Mouse (Mus musculus) heart, adult 18-20 months (tissue): ENCODE measurements at regions not wholly inside any gene's neighbourhood (a gene's known extent, or its start where the extent isn't known, plus 50 kb on each side); places are given as distances from the start of the nearest gene placed in this dataset.
"Not testable (repeated sequence)": the region's sequence is repeated elsewhere in the genome, so short reads cannot be mapped to it uniquely, and the experiment has no call there.

Experiments
- DNase-seq, 2 experiments: peaks; one replicate each; pipeline ENCODE4 v3.0.0; 2021 to 2022; ENCODE audit warnings: mixed read lengths in 1 of 2

DNA sequence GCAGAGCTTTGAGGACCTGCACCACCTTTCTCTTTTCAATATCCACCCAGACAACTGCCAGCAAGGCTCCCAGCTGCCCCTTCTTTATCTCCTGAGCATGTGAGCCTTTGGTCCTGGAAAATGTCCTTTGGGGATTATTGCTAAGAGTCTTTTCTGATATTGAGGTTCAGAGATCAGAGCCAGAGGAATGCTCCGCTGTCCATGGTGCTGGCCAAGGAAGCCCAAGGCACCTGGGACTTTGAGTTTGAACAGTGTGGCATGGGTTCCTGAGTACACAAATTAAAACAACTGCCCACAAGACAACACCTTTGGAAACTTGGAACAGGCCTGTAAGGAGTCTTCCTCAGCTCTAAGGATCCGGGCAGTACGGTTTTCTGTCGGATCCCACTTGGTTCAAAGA is 52.6 kb upstream of the Slc28a3 start:
- no peak for DNase-seq

DNA sequence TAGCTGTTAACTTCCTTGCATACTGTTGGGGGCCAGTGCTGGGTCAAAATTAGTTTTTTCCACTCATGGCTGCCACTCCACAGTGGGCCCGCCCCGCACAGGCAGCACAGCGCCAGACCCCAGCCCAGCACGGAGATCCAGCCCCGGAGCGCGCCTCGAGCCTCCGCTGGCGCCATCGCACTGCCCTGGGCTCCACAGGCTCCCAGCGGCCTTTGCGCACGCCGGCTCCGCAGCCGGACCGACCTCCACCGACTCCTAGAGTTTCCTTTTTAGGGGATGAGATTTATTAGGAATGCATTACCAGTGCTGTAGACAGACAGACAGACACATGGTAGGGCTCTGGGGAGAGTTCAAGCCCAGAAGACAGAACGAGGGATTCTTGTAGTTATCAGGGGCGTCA is 58.0 kb upstream of the Slc28a3 start:
- DNase-seq: no peak

DNA sequence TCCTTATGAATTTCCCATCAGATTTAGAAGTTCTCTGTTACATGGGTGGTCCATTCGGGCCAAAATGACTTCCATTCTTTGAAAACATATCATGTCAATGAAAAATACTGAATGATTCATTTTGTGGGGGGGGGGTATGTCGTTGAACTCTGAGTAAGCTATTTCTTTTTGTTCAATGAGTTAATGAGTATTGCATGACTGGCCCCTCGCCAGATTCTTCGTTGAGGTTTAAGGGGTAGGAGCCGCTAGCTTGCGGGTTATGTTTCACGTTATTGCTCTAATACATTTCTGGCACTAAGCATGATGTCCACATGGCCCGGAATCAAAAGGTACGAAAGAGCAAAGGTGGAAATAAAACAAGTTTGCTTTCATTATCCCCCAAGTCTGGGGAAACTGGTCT is 59.5 kb upstream of the Slc28a3 start:
- no peak for DNase-seq

DNA sequence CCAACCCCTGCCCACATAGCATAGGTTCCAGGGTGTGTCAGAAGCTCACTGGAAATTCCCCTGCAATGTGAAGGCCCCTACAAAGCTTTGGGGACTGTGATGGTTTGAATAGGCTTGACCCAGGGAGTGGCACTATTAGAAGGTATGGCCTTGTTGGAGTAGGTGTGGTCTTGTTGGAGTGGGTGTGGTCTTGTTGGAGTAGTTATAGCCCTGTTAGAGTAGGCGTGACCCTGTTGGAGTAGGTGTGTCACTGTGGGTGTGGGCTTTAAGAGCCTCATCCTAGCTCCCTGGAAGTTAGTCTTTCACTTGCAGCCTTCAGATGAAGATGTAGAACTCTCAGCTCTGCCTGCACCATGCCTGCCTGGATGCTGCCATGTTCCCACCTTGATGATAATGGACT is 64.9 kb upstream of the Slc28a3 start:
- DNase-seq: not testable (repeated sequence)

DNA sequence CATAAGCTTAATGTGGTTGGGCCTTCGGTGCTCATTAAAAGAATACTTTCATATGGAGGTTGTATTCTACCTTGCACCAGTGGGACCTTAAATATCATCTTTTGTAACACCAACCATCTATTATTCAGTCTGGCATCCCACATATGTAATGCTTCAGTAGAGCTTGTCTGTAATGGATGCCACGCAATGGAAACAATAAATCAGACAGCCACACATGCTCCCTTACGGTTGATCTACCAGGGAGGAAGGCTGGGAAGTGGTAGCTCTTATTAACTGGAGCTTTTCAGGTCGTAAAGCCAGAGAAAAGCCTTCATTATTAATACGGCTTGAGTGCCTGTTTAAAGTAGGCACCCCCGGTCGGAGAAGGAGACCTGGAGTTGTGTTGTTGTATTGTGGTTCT is 66.8 kb upstream of the Slc28a3 start:
- no peak for DNase-seq

DNA sequence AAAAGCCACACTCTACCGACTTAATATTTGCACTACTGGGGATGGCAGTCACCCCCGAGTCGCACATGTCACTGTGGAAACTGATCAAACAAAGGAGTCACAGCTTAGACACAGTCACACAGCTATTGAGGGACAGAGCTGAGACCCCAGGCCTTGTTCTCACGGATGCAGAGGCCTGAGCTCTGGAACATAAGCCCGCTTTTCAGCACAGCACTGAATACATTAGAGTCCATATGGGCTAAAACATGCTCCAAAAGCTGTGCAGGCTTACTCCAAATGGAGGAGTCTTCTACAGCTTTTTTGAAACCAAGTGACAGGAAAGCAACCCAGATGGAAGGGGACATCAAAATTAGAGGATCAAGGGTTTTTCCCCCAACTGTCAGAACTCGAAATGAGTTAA is 69.0 kb upstream of the Slc28a3 start:
- DNase-seq: no peak

DNA sequence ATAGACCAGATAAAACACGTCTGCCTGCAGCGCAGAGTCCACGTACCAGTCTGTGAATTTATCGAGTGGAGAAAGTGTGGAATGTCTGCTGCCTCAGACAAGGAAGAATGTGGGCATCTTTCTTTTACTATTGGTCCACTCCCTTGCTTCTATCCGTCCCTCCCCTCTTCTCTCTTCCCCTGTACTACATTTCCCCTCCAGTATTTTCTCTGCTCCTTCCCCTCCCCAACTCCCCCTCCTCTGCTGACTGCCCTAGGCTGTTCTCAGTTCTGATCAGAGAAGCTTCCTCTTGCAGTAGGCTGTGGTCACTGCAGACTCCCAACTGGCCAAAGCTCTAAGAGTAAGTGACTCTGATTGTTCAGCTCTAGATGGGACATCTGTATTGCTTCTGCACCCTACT is 76.1 kb upstream of the Slc28a3 start:
- DNase-seq: no peak

DNA sequence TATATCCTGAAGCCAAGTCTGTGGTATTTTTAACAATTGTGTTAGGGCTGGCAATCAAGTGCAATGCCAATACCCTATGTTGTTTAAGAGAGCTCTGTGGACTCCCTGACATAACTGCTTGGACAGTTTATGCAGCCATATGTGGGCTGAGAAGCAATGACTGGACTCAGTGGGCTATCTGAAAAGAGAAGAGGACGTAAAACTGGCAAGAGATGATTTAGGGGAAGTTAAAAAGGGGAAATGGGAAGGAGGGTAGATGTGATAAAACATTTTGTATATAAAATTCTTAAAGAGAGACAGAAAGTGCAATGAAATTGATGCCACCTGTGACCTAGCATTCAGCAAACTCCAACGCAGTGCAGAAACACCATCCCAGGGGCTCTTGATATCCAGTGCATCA is 76.9 kb upstream of the Slc28a3 start:
- no peak for DNase-seq

DNA sequence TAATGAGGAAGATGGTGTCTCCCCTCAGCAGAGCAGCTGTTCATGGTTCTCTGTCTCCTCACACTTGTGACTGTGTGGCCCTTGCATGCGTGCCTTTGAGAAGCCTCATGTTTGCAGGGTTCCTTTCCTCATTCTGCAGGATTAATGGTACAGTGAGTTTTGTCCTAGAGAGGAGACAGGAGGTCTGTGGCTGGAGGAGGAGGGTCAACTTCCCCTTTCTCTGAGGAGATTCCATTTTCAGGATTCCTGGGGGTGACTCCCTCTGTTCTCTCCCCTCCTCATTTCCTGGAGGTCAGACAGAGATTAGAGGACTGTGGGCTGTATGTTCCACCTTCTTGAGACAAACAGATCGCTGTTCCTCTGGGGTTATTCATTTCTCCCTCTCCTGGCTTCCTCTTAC is 77.6 kb upstream of the Slc28a3 start:
- DNase-seq: peak in 1 of 2 experiments; percentile 16

DNA sequence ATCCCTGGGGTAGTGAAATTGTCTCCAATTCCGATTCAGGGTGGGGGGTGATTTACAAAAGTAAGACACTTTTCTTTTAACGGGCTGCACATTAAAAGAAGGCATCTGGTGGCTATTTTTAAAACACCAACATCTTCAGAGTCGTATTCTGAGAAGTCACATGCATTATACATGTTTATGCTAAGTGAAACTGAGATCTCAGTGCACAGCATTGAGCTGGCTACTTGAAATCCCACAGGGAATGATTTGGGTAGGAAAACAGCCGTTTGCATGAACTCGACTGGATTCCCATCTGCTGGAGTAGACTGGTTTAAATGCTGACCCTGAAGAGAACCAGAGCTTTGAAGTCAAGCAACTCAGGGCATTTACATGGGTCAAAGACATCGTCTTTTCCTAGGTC is 84.0 kb upstream of the Slc28a3 start:
- peak in 1 of 2 experiments; percentile 3 for DNase-seq

DNA sequence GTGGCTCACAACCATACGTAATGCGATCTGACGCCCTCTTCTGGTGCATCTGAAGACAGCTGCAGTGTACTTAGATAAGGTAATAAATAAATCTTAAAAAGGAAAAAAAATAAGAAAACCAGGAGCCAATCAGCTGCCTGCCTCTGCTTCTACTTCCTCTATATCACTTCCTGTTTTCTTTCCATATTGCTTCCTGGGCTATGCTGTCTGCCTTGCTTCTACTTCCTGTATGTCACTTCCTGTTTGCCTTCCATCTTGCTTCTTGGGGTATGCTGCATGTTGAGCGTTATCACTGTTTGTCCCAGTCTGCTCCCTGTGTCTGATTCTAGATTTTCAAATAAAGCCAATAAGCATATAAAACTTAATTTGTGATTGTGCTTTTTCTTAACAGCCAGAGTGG is 85.3 kb upstream of the Slc28a3 start:
- no peak for DNase-seq

DNA sequence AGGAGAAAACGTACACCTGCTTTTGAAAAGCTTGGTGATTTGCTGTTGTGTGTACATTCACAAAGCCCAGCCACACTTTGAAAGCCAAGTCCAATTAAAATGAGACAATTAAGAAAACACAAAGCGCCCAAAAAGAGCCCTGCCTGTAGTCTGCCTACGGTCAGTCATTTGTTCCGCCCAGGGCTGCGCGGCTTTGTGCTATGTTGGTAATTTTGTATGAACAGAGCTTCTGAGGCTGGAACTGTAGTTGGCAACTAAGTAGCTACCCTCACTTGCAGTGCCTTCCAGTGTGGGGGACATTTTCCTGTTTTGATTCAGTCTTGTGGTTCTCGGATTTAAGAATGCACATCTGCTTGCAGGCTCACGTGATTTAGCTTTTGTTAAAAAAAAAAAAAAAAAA is 89.3 kb upstream of the Slc28a3 start:
- no peak for DNase-seq

DNA sequence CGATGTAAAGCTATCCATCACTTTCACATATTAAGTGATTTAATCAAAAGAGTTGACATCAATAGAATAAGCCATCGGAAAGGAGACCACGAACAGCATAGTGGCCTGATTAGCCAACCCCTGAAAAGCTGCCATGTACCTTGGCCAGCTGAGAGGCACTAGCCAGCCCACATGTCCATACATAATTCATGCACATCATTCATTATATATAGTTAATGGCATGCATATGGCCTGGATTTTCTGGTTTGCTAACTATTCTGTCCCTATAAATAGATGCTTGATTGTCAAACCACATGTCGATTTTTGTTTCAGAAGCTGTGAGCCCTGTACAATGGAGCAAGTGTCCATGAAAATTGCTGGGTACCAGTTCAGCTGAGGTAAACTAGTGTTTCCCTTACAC is 93.5 kb upstream of the Slc28a3 start:
- no peak for DNase-seq

DNA sequence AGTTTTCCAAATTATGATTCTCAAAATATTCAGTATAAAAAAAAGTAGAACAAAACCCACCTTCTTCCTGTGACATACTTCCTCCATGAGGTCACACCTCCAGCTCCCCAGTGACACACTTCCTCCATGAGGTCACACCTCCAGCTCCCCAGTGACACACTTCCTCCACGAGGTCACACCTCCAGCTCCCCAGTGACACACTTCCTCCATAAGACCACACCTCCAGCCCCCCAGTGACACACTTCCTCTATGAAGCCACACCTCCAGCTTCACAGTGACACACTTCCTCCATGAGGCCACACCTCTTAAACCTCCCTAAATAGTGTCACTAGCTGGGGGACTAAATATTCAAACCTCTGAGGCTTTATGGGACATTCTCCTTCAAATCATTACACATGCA is 89.8 kb upstream of the Ntrk2 start:
- DNase-seq: no peak

DNA sequence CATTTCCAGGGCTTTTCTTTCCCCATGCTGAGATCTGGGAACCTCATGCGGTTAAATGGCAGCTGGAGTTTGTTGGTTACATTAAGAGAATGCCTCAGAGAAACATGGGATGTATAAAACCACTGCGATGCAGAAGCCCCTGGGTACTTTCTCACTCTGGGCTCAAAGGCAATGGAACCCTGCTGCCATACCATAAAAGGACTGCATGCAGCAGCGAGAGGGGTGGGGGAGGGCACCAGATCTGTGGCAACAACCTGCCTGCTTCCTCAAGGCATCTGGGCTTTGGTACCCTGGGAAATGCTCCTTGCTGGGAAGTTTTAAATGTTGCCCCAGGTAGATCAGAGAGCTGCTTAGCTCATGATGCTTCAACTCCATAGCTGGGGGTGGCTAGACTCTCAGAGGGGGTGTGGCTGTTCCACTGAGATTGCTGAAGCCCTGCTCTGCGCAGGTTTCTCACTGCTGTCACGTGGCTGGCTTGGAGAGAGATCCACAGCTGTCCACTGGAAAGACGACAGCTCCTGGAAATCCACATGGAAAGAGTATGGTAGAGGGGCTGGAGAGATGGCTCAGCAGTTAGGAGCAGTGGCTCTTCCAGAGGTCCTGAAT is 75.8 kb upstream of the Ntrk2 start:
- DNase-seq: no peak

DNA sequence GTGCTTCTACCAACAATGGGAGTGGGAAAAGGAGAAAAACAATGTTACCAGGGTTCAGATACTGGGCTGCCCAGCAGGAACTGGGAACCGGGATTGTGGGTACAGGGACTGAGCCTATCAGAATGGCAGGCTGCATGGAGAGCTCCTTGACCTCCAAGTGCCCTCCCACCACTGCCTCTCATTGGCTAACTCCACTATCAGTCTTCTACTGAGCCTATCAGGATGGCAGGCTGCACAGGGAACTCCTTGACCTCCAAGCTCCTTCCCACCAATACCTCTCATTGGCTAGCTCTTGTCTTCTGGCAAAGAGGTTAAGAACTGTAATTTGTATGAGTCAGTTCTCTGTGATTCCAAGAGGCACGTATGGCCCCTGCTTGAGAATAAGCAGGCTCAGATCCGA is 73.6 kb upstream of the Ntrk2 start:
- no peak for DNase-seq

DNA sequence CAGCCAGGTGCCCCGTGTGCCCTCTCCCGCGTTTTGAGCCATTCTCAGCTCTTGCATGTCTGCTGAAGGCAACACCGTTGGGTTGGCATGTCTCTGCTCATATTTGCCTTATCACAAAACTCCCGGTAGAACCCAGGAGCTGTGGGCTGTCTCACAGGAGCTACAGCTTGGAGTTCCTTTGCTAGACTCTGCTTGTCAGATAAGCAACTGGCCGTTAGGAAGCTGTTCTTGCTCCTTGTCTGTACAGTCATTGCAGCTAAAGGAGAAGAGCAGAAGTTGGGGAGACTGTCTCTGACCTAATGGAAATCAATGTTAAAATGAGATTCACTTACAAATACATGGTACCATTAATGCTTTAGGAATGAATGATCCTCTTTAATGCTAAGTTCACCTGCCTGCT is 72.8 kb upstream of the Ntrk2 start:
- no peak for DNase-seq

DNA sequence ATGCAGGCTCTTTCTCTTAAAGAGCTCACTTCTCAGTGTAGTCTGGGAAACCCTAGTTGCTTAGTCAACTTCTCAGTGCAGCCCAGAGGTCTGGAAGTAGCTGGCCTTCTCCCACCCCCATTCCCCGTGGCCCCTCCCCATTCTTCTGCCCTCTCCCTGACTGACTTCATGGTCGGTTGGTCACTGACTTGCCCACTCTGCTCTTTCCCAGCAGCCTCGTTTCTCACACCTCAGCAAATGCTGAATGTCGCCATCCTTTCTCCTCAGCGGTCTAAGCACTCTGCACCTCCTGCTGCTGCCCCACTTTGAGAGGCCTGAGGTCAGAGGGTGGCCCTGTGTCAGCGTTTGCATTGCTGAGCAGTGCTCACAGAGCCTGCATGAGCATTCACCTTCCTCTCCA is 70.8 kb upstream of the Ntrk2 start:
- DNase-seq: no peak

DNA sequence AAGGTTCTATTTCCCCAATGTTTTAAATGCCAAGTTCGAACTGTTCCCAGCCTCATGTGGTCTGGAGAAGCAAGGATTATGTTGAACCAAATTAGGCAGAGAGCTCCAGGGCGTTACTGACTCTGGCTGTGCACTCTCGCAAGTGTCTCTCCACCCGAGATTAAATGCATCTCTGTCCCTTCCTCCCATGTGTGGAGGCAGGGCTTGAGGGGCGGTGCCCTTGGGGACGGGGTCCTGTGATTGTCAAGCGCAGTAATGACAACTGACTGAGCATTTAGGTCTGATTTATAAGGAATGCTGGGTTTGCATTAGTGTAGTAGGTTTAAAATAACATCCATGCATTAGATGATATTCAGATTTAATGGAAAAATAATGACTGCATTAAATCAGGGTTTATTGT is 65.6 kb upstream of the Ntrk2 start:
- DNase-seq: no peak

DNA sequence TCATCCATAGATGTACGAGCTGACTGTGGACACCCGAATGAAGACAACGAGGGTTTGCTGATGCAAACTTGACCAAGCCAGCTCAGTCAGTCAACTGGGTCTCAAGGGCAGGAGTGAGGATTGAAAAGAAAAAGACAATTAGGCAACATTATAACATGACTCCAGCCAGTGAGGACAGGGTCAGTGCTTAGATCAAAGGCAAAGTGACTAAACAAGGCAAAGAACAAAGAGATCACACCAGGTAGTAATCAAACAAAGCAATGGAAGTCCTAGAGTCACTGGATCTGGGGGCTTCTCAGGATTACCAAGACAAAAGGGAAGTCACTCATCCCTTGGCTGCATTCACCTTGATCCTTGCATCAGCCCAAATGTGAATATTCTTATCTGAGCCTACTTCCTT is 60.3 kb upstream of the Ntrk2 start:
- DNase-seq: no peak

DNA sequence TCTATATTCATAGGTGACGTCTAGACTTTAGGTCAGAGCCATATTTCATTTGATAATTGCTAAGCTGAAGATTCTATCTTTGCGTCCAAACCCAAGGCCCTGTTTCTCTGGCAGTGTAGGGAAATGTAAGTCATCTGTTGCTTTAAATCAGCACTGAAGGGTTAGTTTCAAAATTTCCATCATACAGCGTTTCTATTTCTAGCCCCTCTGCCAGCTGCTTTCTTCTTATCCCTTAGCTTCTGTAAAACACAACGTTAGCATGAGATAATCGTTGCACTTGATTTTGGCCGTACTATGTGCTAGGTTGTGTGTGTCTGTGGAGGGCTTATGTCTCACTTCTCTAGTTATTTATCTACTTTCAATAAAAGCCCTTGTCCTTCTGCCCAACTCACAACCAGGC is 58.7 kb upstream of the Ntrk2 start:
- DNase-seq: no peak

DNA sequence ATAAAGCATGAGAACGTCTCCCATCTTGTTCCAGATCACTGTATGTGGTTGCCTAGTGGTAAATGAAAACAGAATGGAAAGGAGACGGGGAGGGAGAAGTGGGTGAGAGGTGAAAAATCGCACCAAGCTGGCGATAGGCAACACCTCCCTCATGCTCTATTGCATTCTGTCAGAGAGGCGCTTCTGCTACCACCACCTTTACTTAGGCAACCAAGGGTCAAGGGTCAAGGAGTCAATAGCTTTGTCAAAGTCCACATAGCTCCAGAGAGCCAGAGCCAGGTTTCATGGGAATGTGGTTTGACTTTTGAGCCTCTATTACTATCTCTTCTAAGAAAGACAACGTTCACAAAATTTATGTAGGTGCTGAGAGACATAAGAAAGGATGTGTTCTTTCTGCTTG is 50.2 kb upstream of the Ntrk2 start:
- DNase-seq: no peak
